Mouse (Mus musculus) liver, adult (tissue): ENCODE data around the gene Ltbp1.

ENCODE experiments used
- GATA4 ChIP-seq: IDR thresholded peaks from 2 replicates; pipeline ENCODE4 v1.6.1; 2014; ENCODE audit warnings: mild to moderate bottlenecking, low read length; ENCODE audit not compliant: insufficient replicate concordance

The Ltbp1 gene

DNA sequence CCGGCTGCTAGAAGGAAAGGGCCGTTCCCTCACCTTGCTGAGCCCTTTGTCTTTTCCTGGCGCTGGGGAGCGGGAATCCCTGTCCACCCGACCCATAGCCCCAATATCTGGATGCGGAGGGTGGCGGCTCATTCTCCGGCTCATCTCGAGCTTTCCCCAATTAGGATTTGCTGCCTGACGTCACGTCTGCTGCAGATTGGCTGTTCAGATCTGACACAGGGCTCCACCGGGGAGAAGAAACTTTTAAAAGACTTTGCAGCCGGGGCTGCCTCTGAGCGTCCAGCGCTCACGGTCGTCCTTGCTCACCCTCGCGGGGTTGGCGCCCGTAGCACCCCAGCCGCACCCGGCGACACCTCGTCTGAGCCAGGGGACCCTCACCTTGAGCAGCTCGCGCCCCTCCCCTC lies at the start of gene Ltbp1:
Ltbp1 (plus strand) TSS at position 288 of the 404 bp plus-strand sequence.
- TF ChIP-seq GATA4 = no peak

DNA sequence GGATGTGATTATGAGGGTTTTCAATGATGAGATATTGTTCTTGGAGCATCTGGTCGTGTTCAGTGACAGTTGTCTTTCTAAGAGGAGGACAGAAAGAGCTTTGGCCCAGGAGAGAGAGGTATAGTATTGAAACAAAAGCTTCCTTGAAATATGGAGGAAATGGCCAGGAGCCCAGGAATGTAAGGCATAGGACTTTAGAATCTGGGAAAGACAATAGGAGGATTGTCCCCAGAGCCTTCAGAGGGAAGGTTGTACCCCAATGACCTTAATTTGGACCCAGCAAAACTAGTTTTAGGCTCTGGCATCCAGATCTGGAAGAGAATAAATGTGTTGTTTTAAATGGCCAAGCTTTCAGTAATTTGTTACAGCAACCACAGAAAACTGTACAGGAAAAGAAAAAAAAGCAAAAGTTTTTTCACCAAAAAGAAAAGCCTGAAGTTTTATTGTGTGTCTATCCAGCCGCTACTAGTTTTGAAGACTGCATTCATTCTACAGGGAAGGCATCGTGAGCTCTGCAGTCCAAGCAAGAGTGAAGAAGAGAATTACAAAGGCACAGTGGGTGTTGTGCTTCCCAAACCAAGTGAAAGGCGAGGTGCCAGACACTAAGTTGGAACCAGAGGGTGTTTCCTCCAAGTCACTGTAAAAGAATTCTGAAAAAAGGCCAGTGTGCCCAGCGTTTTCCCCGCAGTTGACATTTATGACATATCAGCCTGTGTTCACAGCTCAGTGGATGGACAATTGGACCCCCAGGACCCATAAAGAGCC lies 45.7 kb upstream of the Ltbp1 start:
- TF ChIP-seq GATA4 = no peak

- no peak for TF ChIP-seq GATA4
These were observed 42.1 kb upstream of the Ltbp1 start for GRCm38 (mm10) chr17:74963222-74963621.

DNA sequence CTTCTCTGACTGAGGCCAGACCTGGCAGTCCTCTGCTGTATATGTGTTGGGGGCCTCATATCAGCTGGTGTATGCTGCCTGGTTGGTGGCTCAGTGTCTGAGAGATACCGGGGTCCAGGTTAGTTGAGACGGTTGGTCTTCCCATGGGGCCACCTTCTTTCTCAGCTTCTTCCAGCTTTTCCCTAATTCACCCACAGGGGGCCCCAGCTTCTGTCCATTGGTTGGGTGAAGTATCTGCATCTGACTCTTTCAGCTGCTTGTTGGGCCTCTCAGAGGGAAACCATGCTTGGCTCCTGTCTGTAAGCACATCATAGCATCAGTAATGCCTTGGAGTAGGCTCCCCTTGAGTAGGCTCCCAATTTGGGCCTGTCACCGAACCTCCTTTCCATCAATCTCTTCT lies 41.5 kb upstream of the Ltbp1 start:
- no peak for TF ChIP-seq GATA4

DNA sequence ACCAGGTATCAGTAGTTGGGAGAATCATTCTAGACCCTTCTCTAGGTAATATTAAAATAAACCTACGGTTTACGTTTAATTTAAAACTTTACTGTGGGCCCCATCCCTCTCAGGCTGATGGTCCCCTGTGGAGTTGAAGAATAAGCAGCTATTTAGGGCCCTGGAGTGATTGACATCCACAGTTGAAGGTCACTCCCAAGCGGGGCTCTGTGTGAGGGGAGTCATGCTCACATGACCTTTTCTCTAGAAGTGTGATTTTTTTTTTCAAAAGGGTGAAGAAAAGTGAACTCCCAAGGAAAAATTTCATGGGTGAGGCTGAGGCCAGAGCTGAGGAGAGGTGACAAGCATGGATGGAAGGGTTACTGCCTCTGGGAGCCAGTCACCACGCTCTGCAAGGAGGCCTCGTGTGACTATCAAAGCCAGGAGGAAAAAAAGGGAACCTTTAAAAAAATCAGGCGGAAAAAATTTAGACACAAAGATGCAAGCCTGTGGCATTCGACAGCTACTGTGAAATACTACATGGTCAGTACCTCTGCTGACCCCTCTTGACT lies 38.0 kb upstream of the Ltbp1 start:
- no peak for TF ChIP-seq GATA4

DNA sequence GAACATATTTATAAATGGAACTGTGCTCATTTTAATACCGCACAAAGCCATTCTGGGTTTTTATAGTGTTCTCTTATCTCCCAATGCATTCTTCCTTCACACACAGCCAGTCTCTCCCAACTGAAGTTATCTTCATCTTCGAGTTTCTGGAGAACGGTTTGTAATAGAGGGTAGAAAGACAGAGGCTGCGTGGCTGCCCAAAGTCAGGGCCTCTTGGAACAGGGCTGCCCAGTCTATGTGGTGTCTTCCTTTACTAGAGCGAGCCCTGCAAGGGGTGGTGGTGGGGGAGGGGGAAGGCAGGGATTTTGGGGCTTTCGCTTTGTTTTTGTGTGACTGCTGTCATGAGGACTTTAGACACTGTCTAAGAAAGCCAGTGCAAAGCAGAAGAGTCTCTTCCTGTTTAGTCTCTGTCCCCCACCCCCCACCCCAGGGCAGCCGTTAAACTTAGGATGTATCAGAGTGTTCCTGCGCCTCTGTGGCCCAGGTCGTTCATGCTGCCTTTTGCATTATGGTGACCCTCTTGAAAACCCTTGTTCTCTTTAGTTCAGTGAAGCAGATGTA lies 37.1 kb upstream of the Ltbp1 start:
- no peak for TF ChIP-seq GATA4

DNA sequence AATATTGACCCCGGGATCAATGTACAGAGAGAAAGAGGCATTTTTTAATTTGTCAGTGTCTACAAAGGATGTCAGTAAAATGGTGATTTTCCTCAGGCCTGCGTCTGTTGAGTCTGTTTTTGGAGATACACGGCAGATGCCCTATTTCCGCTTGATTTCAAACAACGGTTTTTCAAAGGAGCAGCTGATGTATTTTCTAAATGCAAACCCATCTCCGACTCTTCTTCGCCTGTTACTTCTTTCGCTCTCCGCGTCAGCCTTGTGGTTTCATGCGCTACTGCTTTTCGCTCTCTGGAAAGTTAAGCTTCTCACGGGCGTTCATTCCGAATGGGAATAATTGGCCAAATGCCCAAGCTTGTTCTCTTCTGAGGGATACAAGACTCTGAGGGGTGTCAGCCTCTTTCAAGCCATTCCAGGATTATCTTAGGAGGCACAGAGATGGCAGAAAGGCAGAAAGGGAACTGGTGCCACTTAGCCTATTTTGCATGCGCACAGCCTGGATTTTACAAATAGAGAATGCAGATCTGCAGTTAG lies 36.6 kb upstream of the Ltbp1 start:
- no peak for TF ChIP-seq GATA4

DNA sequence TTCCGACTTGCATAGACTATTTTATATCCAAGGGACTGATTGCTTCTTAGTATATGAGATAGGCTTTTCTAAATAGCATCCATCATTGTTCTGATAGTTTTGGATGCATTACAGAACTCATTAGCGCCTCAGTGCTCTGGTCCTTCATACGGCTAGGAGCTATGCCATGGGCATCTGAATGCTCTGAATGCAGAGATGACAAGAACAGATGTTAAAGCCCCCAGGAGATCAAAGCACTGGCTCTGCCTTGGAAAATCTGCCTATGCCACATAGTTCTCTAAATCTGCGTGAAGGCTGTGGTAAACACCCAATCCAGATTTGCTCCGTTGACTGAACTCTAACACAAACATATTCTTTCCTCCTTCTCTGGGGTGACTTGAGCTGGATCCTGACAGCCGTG lies 30.2 kb upstream of the Ltbp1 start:
- no peak for TF ChIP-seq GATA4

DNA sequence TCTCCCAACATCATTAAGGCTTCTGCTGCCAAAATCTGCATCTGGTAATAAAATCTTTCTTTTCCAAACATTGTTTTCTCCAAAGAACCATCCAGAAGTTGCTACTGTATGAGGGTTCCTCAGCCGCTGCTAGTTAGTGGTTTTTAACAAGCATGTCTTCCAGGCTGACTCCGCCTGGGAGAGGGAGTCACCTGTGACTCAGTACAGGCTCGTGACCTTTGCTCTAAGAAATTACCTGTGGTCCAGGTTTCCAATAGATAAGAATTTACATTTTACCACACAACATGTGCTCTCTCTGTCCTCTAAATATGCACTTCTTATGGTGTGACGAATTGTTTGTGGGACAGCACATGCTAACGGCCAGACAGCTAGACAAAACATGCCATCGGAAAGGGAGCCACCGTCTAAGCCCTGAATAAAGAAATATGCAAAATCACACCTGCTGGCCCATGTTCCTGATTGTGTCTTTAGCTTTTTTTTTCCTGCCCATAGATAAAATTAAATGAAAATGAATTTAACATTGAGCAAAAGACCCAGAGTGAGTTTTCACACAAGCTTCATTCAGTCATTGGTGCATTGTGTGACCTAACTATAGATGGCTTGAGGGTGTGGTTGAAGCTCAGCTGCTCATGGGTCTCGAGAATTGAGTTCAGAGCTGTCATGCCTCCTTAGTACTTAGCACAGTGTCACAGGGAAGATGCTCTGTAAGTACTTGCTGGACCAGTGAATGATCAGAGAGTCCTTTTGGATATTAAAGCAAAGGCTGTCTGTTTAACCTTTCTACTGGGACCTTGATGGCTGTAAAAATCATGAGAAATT lies 29.0 kb upstream of the Ltbp1 start:
- no peak for TF ChIP-seq GATA4

DNA sequence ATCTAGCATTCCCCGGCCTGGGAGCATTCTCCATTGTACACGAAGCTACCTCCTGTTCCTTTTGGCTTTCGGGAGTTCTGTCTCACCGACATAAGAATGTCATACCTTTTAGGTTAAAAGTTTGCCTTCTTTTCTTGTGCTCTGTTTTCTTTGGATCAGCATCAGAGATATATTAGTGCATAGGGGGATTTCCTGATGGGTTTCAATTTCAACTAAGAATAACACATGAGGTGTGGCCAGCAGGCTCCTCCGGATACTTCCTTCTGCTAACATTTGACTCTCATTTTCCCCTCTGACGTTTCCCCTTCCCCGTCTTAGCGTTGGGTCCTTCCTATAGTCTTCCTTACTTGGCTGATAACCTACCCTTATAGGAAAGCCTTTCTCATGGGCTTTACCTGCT lies 25.6 kb upstream of the Ltbp1 start:
- no peak for TF ChIP-seq GATA4

DNA sequence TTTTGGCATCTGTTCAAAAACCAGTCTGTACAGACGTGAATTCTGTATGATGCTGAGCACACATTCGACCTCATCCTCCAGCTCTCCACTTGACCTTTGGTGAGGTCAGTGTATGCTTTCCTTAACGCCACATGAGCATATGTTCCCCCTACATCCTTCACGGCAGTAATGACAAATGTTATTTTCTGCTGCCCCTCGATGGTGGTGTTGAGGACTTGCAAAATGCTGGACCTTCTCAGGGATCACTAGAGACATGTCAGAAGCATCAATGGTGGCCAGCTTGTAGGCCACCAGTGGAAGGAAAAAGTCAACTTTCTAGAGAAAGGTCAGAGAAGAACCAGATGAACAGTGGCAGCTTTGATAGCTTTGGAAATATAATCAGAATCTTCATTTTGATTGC lies 23.7 kb upstream of the Ltbp1 start:
- TF ChIP-seq GATA4 = no peak

- no peak for TF ChIP-seq GATA4
These were observed 22.5 kb upstream of the Ltbp1 start for GRCm38 (mm10) chr17:74982880-74983279.

DNA sequence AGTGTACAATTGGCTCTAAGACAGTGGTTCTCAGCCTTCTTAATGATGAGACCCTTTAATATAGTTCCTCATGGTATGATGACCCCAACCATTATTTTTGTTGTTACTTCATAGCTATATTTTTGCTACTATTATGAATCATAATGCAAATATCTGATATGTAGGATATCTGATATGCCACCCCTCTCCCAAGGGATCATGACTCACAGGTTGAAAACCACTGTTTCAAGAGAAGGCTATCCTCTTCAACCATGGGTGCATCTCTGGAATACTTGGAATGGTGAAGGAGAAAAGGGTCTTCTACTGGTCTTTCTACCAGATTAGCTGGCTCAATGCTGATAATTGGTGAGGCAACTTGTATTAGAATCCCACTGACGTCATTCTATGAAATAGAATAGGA lies 21.3 kb upstream of the Ltbp1 start:
- TF ChIP-seq GATA4 = no peak

- no peak for TF ChIP-seq GATA4
These were observed 20.7 kb upstream of the Ltbp1 start for GRCm38 (mm10) chr17:74984681-74985080.

DNA sequence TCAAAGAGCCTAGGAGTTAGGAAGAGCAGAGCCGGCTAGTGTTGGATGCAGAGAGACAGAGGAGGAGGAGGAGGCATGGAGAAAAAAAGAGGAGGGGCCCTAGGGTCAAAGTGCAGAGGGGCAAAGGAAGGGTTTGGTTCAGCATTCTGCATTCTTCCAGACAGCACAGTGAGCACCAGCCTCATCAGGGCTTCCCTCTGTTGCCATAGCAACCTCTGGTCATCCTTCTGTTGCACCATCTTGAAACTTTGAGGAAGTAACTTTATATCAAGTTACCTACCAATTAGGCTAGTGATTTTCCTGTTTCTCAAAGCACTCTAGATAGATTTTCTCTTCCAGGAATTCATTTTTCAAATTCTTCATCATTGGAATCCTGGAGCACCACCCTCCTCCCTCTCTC lies 18.3 kb upstream of the Ltbp1 start:
- no peak for TF ChIP-seq GATA4
